Mouse (Mus musculus): ENCODE measurements at regions not wholly inside any gene's neighbourhood (a gene's known extent, or its start where the extent isn't known, plus 50 kb on each side); places are given as distances from the start of the nearest gene placed in this dataset.

GRCm38 (mm10) chr15:36666566-36666965 is 341.0 kb downstream of the Zfp706 start:
- DNase-seq = no peak

GRCm38 (mm10) chr15:36664391-36664790 is 343.2 kb downstream of the Zfp706 start:
- DNase-seq = no peak

- no peak for DNase-seq
These were observed 346.6 kb downstream of the Zfp706 start for GRCm38 (mm10) chr15:36660986-36661385.

Measured in cerebellum, adult 9-11 months (tissue).